Mouse (Mus musculus) right cerebral cortex, postnatal 14 days (tissue): ENCODE results near the gene Fggy.

Experiments used
- DNase-seq: peaks from one replicate; pipeline ENCODE4 v3.0.0; 2022

Gene Fggy

GRCm38 (mm10) chr4:95862781-95863499 lies 305.6 kb downstream of the Fggy start:
- DNase-seq, result no peak

GRCm38 (mm10) chr4:95863500-95863803 lies 306.1 kb downstream of the Fggy start:
- DNase-seq, result no peak

- DNase-seq, result no peak
Measured at GRCm38 (mm10) chr4:95865251-95865650, 307.9 kb downstream of the Fggy start.

- no peak for DNase-seq
Measured at GRCm38 (mm10) chr4:95865882-95866281, 308.6 kb downstream of the Fggy start.

GRCm38 (mm10) chr4:95867103-95867502 lies 309.8 kb downstream of the Fggy start:
- no peak for DNase-seq

- DNase-seq, result no peak
Measured at GRCm38 (mm10) chr4:95868348-95868747, 311.0 kb downstream of the Fggy start.

- DNase-seq, result peak; percentile 44
Measured at GRCm38 (mm10) chr4:95871216-95871881, 314.0 kb downstream of the Fggy start.

GRCm38 (mm10) chr4:95875896-95876295 lies 318.6 kb downstream of the Fggy start:
- no peak for DNase-seq

- no peak for DNase-seq
Measured at GRCm38 (mm10) chr4:95877436-95877835, 320.1 kb downstream of the Fggy start.

GRCm38 (mm10) chr4:95881751-95882350 lies 324.5 kb downstream of the Fggy start:
- no peak for DNase-seq

- no peak for DNase-seq
Measured at GRCm38 (mm10) chr4:95884184-95885145, 327.2 kb downstream of the Fggy start.

- no peak for DNase-seq
Measured at GRCm38 (mm10) chr4:95895199-95895754, 338.0 kb downstream of the Fggy start.

- DNase-seq, result no peak
Measured at GRCm38 (mm10) chr4:95896571-95896970, 339.3 kb downstream of the Fggy start.

- DNase-seq, result peak; percentile 44
Measured at GRCm38 (mm10) chr4:95897236-95897874, 340.0 kb downstream of the Fggy start.

- no peak for DNase-seq
Measured at GRCm38 (mm10) chr4:95898714-95899113, 341.4 kb downstream of the Fggy start.

GRCm38 (mm10) chr4:95899926-95900712 lies 342.8 kb downstream of the Fggy start:
- DNase-seq, result no peak

GRCm38 (mm10) chr4:95900815-95901214 lies 343.5 kb downstream of the Fggy start:
- no peak for DNase-seq

- DNase-seq, result no peak
Measured at GRCm38 (mm10) chr4:95906141-95906540, 348.8 kb downstream of the Fggy start.

GRCm38 (mm10) chr4:95909689-95910654 lies 352.7 kb downstream of the Fggy start:
- DNase-seq, result no peak

GRCm38 (mm10) chr4:95913026-95913425 lies 355.7 kb downstream of the Fggy start:
- DNase-seq, result no peak
